Mouse (Mus musculus) lung, postnatal 25 days (tissue): Measurements from ENCODE around the gene Cda.

Experiments
- DNase-seq: peaks from one replicate; pipeline ENCODE4 v3.0.0; 2022; ENCODE audit warnings: low spot score

The Cda gene

DNA sequence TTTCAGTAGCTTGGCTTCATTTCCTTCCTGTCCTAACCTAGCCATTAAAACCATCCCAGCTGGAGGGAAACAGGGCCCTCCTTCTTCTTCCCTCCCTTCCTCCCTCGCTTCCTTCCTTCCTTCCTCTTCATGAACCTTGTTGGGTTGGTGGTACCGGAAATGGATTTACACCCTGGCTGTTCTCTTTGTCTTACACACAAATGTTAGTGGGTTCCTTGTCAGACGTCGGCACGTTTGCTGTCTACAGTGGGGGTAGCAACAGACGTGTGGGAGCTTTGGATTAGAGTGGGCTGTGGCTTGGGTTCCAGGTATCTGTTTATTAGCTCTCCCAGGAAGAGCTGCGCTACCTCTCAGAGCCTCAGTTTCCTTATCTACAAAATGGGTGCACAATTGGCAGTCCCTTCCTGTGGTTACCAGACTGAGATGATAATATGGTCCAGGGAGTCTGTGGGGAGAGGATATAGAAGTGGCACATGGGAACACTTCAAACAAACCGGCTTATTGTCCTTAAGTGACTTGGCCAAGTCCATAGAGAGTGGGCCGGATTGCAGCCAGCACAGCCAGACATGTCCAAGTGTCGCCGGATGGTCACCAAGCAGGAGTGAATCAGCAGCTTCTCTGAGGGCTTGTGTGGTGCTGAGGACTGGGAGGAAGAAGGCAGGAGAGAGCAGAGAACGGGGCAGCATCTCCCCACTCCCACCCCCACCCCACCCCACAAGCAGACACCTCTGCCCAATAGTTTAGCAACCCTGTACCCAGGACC is 887 bp upstream of the Cda start:
- DNase-seq = no peak

DNA sequence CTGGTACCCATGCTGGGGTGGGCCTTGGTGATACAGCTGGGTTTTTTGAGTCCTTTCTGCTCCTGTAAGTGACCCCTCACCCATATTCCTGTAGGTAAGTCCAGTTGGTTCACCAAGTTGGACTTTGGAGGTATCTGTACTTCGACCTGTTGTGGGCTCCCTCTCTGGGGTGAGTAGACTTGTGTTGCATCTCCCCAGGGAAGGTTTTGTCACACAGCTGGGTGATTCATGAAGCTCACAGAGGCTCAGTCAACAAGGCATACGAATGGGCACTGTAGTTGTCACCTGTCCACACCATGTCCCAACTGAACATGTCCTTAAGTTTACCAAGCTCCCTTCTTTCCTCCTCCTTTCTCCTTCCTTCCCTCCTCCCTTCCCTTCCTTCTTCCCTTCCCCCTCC is 1.2 kb downstream of the Cda start:
- DNase-seq = no peak

DNA sequence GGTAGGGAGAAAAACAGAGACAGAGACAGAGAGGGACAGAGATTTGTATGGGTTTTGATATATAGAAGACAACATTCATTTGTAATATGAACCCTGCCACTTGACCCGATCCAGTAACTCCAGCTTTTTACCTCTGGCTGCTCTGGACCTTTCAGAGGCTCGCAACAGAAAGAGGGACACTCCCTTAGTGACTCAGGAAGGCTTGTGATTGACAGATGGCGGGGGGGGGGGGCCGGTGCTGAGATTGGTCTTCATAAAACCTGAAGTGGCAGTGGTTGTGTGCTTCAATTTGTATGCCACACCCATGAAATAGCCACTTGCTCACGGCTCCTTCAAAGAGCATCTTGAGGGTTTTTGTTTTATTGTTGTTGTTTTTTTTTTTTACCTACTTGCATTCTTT is 4.3 kb downstream of the Cda start:
- no peak for DNase-seq

DNA sequence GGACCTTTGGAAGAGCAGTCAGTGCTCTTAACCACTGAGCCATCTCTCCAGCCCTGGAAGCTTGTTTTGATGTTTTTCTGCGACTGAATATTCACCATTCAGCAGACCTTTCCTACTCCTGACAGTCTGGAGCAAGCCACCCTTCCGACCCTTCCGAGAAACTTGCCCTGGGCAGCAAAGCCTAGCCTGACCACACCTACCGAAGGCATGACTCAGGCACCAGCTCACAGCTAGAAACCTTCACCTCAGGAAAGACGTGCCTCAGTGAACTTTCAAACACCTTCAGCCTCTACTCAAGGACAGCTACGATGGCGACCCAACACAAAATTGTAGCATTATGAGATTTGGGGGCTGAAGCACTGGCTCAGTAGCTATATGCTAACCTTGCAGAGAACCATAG is 4.9 kb downstream of the Cda start:
- no peak for DNase-seq

DNA sequence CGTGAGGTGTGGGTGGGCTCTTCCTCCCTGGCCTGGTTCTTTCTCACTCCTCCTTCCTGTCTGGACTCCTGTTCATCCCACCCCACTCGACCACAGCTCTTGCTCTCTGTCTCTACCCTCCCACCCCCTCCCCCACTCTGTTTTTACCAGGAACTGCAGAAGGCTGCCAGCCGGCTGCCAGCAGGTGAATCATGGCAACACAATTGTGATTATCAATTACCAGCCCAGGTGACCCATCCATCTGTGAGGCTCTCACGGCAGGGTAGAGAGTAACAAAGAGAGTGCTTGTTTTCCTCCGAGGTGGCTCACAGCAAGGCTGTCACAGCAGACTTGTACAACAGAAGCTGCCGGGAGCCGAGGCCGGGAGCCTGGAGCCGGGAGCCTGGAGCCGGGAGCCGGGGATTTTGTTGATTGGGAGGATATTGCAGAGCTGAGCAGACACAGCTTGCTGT is 6.4 kb downstream of the Cda start:
- DNase-seq = no peak

DNA sequence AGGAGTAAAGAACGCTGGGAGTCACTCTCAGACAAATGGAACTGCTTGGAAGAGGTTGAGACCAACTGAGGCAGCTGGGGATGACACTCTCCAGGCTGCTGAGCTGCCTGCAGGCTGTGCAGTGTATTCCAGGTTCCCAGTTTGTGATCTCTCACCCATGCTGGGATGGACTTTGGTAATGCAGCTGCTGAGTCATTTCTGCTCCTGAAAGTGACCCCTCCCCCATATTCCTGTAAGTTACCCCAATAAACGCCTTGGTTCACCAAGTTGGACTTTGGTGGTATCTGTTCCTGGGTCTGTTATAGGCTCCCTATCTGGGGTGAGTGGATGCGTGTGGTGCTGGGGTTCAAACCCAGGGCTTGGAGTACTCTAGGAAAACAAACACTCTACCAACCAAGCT is 9.6 kb downstream of the Cda start:
- DNase-seq = no peak

DNA sequence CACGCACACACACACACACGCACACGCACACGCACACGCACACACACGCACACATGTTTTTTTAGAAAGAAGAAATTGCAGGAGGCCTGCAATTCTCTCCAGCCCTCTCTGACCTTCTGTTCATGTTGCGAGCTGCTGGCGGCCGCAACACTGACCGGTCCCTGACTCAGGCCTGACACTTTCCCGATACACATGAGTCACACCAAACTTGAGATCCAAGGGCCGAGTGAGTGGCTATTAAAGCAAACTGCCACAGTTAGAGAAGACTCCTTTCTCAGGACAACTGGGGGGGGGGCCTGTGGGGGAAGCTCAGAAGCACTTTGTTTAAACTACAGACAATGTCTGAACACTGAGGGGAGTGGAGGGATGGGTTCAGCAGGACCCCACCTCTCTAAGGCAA is 11.2 kb downstream of the Cda start:
- peak; percentile 16 for DNase-seq

DNA sequence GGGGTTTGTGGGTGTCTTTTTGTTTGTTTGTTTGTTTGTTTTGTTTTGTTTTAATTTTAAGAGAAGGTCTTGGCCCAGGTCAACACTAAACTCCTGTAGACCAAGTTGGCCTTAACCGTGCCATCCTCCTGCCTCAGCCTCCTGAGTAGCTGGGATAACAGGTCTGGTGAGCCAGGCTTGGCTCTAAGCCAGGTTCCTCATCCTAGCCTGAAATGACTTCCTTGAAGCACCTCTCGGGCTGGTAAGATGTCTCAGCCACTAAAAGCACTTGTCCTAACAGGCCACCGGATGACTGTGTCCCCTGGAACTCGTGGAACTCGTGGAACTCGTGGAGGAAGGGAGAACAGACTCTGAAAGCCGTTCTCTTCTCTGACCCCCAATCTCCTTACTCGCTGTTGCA is 11.7 kb downstream of the Cda start:
- peak; percentile 12 for DNase-seq

DNA sequence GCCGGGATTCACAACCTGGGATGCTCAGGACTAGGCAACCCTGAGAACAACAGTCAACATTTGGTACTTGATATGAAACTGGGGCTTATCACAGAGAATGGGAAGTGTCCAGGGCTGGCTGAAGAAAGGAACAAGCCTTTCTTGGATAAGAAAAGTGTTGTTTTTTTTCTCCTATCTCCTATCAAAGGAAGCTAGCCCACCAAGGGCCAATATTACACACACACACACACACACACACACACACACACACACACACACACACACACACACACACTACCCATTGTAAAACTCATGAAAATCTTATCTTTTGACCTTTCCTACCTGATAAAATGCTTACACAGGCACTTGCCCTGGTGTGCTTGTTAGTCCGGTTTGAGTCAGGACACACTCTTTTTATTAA is 12.3 kb downstream of the Cda start:
- no peak for DNase-seq

DNA sequence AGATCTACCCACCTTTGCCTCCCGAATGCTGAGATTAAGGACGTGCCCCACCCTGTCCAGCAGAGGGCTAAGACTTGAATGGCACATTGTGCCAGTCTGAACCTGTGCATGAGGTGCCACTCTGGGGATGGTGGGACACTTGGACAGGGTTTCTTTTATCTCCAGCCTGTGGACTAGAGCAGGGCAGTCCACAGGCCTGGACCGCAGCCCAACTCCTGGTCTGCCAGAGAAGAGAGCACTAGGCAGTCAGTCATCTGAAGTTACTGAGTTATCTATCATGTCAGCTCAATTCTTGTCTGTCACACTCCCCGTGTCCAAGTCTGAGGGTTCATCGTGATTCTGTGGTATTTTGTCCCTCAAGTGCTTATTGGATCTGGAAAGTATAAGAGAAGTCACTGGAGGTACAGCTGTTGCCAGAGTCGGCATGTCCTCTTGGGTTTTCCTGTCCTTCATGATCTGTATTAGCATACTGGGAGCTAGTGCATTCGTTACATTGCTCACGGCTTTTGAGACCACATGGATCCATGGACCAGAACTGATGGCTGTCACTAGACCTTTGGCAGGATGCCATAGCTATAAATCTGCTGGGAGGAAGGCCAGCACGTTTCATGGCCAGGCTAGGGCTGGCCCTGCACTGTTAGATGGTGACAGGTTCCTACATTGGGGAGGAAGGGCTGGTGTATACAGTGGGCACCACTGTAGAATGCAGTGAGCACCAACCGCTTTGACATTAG is 14.2 kb downstream of the Cda start:
- DNase-seq = no peak

DNA sequence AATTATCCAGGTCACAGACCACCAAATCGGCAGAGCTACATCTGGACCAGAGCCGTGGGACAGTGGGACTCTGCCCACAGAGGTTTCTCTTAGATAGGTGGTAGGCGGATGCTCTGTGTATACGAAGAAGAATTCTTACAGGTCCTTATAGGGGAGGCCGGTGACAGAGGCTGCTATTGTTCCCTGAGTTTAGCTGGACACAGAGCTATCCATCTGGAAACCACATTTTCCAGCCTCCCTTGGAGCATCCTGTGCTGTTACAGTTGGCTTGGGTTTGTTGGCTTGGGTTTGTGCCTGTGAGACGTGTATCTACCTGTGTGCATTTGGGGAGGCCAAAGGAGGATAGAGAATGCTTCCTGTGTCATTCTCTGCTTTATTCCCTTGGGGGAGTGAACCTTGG is 15.1 kb downstream of the Cda start:
- no peak for DNase-seq

DNA sequence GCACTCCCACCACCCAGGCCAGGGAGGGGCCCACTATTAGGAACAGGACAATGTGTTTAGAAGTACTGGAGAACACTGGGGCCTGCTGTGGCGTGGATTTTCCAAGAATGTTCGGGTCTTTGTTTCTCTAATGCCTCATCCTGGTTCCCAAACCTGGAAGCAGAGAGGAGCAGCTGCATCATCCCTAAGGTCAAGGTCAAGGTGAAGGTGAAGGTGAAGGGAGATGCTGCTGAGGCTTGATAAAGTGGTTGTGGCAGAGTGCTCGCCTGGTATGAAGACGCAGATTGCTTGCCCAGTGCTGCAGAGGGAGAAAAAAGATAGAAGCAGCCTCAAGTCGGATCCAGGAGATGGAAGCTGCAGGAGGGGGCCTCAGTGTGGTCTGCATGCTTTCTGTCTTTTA is 16.0 kb downstream of the Cda start:
- no peak for DNase-seq

DNA sequence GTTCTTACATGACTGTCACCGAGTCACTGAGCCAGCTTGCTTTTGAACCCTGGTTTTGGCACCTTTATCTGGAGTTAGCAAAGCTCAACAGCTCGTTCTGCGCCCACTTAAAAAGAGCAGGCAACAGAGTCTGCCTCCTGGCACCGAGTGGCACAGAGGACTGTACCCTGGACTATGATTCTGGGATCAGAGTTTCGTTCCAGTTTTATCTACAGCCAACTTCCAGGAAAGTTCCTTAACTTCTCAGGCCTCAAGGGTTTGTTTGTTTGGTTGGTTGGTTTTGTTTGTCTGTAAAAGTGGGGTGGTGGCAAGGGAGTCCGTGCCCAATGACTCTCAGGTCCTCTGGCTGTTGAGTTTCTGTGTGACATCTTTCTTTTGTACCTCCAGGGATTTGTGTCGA is 19.1 kb downstream of the Cda start:
- DNase-seq = no peak

DNA sequence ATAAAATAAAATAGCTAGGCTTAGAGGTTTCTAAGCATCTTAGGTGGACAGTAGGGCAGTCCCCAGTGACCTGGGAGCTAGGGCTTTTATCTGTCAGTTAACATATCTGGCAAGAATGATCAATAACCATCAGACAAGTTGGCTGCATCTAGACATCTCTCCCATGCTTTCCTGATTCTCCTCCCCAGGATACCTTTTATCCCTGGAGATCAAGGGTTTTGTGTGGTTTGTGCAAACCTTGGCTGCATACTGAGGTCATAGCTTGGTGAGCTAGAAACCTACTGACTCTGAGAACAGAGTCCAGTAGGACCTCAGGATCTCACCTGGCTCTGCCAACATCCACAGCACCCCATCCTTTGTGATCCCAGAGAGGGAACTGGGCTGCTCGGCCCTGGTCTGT is 20.5 kb downstream of the Cda start:
- no peak for DNase-seq

DNA sequence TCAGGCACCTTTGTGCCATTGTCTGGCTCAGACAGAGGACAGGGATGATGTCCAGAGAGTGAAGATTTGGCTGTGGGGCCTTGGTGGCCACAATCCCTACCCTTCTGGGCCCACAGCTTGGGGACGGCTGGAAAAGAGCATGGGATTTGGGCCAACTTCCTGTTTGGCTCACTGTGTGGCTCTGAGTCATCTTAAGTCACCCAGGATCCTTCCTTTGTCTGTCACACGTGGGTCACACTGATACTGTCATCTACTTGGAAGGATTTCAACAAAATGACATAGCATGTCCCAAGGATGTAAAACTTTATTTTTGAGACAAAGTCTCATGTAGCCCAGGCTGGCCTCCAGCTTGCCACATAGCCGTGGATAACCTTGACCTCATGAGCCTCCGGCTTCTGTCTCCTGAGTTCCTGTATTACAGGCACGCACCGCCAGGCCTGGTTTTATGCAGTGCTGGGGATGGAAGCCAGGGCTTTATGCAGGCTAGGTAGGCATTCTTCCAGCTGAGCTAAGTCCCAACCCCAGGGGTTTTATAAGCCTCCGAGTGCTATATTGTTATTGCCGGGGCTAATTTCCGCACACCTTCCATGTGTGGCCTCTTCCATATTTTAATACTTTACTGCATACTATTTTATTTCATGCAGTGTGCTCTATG is 22.8 kb downstream of the Cda start:
- DNase-seq = peak; percentile 23

DNA sequence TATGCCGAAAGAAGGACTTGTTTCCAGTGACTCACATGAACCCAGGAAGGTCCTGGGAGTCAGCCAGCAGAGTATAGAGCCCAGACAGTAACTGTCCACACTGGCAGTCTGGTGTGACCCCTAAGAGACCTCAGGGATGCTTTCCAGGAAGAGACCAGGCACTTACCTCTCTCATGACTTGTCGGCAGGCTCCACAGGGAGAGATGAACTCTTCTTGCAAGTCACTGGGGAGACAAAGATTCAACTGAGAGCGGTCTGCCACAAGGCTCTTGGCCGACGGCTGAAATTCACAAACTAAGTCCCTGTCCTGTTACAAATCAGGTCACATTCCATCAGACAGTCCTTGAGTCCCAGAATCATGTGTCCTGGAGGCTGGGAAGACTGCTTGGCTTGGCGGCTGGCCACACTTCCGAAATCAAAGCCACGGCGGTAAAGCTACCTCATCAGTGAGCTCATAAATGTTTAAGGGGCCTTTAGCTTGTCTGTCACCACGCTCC is 24.4 kb downstream of the Cda start:
- no peak for DNase-seq

DNA sequence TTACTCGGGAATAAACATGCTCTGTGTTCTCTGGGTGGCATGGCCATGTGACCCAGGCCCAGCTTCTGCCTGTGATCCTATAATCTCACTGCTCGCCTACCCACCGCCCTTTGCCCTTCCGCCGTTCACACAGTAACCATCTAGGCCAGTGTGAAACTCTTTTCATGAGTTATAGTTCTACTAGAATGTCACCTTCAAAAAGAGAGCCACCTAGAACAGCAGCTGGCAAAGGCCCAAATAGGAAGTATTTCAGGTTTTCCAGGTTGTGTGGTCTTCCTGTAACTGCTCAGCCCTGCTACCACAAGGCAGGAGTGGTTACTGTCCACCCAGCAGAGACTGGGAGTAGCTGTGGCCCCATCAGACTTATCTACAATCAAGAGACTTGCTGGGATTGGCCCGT is 25.0 kb downstream of the Cda start:
- no peak for DNase-seq

DNA sequence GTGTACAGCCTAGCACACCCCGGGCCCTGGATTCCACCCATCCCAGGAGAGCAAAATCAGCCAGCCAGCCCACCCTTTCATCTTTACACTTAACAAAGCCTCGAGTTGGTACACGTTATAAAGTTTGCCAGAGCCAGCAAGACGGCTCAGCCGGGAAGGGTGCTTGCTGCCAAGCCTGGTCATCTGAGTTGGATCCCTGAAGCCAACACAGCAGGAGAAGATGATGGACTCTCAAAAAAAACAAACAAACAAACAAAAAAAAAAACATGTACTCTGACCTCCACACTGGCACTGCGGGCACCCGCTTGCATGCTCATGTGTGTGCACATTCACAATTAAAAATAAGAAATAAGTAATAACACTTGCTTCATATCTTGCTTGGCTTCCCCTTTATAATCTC is 25.7 kb downstream of the Cda start:
- DNase-seq = no peak

DNA sequence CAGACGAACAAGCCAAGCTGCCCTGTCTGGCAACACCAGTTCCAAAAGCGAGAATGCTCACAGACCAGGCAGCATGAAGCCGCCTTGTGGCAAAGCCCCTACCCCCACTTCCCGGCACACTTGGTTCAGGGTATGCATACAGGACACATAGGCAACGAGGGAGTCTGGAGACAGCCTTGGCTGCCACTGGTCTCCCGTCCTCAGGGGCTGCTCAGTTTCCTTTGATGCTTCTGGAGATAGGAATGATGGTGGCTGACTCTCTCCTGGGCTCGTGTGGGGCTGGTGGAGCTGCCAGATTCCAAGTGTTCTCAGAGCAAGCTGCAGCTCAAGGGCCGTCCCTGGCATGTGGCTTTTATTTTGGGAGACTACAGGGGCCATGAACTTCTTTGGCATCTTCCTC is 26.4 kb downstream of the Cda start:
- no peak for DNase-seq

DNA sequence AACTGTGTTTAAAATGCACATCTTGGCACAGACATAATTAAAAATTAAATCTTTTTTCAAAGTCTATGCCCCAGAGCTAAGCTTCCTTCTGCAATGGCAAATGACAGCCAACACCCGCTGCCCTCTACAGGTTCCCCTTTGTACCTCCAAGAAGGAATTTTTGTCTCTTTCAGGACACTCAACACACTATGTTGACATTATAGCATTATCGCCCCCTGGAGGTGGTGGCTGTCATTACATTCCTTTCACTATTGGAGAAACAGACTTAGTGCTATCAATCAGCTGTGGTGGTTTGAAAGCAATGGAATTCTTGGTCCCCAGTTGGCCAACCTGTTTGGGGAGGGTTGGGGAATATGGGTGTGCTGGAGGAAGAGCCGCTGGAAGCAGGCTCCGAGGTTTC is 27.8 kb downstream of the Cda start:
- DNase-seq = peak; percentile 48

DNA sequence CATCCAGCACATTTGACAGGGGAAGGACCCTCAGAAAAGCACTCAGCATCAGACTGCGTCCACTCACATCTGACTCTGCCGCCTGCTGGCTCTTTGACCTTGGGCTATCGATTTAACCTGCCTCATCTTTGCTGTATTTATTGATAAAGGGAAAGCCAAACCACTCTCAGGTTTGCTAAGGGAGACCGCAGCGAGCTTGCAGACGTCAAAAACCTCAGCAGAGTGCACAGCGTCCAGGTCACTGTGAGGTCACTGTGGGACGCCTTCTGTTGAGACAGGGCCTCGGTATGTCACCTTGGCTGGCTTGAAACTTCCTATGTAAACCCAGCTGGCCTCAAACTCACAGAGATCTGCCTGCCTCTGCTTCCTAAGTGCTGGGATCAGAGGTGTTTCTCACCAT is 30.5 kb downstream of the Cda start:
- DNase-seq = no peak

DNA sequence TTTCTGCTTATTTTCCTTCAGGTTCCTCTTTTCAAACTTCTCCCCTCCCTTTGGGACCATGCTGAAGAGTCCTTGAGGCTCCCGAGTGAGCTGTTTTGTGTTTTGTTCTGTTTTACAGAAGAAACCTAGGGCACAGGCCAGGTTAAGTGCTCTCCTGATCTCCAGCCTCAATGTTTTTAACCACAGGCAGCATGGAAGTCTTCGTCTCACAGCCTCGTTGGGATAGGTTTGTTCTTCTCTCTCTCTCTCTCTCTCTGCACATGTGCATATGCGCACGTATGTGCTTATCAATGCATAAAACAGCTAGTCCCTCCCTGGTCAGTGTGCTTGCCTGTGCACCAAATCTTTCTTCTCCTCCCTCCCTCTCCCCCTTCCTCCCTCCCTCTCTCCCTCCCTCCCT is 30.9 kb downstream of the Cda start:
- DNase-seq = no peak

DNA sequence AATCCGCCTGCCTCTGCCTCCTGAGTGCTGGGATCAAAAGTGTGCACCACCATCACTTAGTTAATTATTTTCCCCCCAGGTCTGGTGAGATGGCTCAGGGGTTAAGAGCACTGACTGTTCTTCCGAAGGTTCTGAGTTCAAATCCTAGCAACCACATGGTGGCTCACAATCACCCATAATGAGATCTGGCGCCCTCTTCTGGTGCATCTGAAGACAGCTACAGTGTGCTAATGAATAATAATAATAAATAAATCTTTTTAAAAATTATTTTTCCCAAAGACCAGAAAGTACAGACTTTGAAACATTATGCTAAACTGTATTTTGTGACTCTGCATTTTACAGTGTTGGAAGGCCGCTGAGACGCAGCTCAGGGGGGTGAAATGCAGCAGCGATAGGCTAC is 32.1 kb downstream of the Cda start:
- DNase-seq = no peak
